In the genomic region with DNA sequence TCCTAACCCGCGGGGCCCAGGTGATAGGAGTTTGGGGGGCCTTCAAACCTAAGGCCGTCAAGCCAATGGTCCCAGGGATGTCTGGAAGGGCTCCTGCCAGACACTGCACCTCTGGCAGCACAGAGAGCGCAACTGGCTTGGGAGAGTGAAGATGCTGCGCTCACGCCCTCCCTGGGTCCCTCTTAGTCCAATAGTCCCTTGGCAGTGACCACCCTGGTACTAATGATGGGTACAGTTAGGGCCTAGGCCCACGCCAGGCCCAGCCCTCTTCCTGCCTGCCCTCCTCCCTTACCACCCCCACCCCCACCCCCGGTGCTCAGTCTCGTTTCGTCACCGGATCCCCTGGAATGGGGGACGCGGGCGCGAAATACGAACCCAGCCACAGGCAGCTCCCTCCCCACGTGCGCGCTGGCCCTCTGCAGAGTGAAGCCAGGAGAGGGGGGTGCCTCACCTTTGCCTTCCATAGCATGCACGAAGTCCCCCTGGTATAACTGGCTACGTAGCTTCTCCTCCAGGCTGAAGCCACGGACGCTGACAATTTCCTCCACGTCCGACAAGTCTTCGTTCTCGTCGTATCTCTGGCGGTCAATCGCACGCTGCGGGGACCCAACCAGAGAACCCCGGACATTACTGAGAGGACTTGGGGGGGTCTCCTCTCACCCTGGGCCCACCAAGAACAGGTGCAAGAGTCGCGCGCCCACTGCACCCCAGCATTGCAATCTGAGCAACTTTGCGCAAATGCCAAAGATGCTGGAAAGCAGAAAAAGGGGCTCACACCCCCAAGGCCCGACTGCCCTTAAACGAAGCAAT, we compare ENCODE assay signal across 9 mouse cellular contexts. TPM values are rescaled to one million over a fixed set of nuclear protein-coding genes. Genes with fewer than 3 reads are reported as not detected.
DNase-seq lines count a peak whose midpoint lies in the region; ATAC-seq and TF ChIP-seq lines count a peak whose summit lies in the region.
"Had no signal": no experiment of that assay in that cellular context is flagged by ENCODE, and none has a peak within 500 bp of the region (broad histone marks: within the 10 kb centered on the region; RNA-seq: fewer than 3 reads in every experiment).

No protein-coding gene starts in this region.

- H3K36me3 ChIP-seq in heart, embryonic 15.5 days = no peaks in the 10 kb centered on the region
- H3K36me3 ChIP-seq in limb, embryonic 13.5 days = peaks cover 2% of the 10 kb centered on the region; the same call in 1 of the 2 replicates
- H3K36me3 ChIP-seq in midbrain, embryonic 14.5 days (ENCODE audit: control insufficient read depth, insufficient read depth, low read length) = no peaks in the 10 kb centered on the region

- no peak for ATAC-seq in cerebellum, adult (ENCODE audit: insufficient number of reproducible peaks, low FRiP score, low TSS enrichment)
- 0 out of 2 replicates have a peak, but pooled peaks have one; percentile 28 for ATAC-seq in heart, embryonic 15.5 days (replicated peaks; ENCODE audit: insufficient number of reproducible peaks, insufficient read depth, low FRiP score, low read depth)
- ATAC-seq in limb, embryonic 13.5 days (ENCODE audit: low FRiP score, low read depth) = peak; percentile 37; the same call in 1 of the 2 replicates
- peak; percentile 43; the same call in 1 of the 2 replicates for ATAC-seq in midbrain, embryonic 14.5 days (ENCODE audit: low FRiP score, low TSS enrichment)
- ATAC-seq: Patski had no signal

- peaks cover 5% of the 10 kb centered on the region for H3K4me1 ChIP-seq in cortical plate, adult 2 months (ENCODE audit: control insufficient read depth, insufficient read depth, low read length)
- peaks cover 43% of the 10 kb centered on the region for H3K4me1 ChIP-seq in heart, embryonic 15.5 days (replicated peaks)
- H3K4me1 ChIP-seq in limb, embryonic 13.5 days = peaks cover 49% of the 10 kb centered on the region
- H3K4me1 ChIP-seq in midbrain, embryonic 14.5 days (ENCODE audit: control insufficient read depth, insufficient read depth, low read length) = peaks cover 46% of the 10 kb centered on the region

- peak overlapping the region; percentile 6; the same call in 1 of the 2 replicates for H3K27ac ChIP-seq in cortical plate, adult 2 months (ENCODE audit: insufficient read depth, low read length)
- peak overlapping the region; percentile 93 for H3K27ac ChIP-seq in heart, embryonic 15.5 days
- H3K27ac ChIP-seq in limb, embryonic 13.5 days = peak overlapping the region; percentile 85; the same call in 1 of the 2 replicates
- H3K27ac ChIP-seq in midbrain, embryonic 14.5 days (replicated peaks; ENCODE audit: low read depth, low read length) = peak overlapping the region; percentile 72

- 7% methylated on average over 39 of the region's 39 CpGs for WGBS in heart, embryonic 15.5 days
- 1% methylated on average over 39 of the region's 39 CpGs for whole genome bisulfite sequencing in limb, embryonic 13.5 days
- WGBS in midbrain, embryonic 14.5 days = 2% methylated on average over 39 of the region's 39 CpGs

- TF ChIP-seq POLR2A in cortical plate, adult 2 months (IDR thresholded peaks at IDR 0.05; ENCODE audit: extremely low read depth, insufficient read depth, low read length) = no peak

- peak overlapping the region; percentile 89 for H3K4me3 ChIP-seq in cortical plate, adult 2 months (ENCODE audit: insufficient read depth, low read length)
- peak overlapping the region; percentile 76 for H3K4me3 ChIP-seq in heart, embryonic 15.5 days
- peak overlapping the region; percentile 65 for H3K4me3 ChIP-seq in limb, embryonic 13.5 days
- H3K4me3 ChIP-seq in midbrain, embryonic 14.5 days (replicated peaks; ENCODE audit: low read depth, low read length) = peak overlapping the region; percentile 67

- H3K9me3 ChIP-seq in heart, embryonic 15.5 days (replicated peaks) = no peaks in the 10 kb centered on the region
- no peaks in the 10 kb centered on the region for H3K9me3 ChIP-seq in limb, embryonic 13.5 days
- H3K9me3 ChIP-seq in midbrain, embryonic 14.5 days (ENCODE audit: control insufficient read depth, low read length) = no peaks in the 10 kb centered on the region

- DNase-seq in cerebellum, adult 9-10 months = peak; percentile 58
- DNase-seq in CD4-positive, CD25-positive, alpha-beta regulatory T cell, adult 2 months (ENCODE audit: low read depth, low spot score) = peak; percentile 78
- peak; percentile 65 for DNase-seq in midbrain, embryonic 14.5 days
- DNase-seq in thymus, postnatal 14 days = peak; percentile 66

- peak overlapping the region; percentile 96 for H3K4me2 ChIP-seq in heart, embryonic 15.5 days
- H3K4me2 ChIP-seq in limb, embryonic 13.5 days (replicated peaks) = peak overlapping the region; percentile 99
- peak overlapping the region; percentile 99 for H3K4me2 ChIP-seq in midbrain, embryonic 14.5 days (ENCODE audit: low read length)

- TF ChIP-seq CTCF in cortical plate, adult 2 months (IDR thresholded peaks at IDR 0.05; ENCODE audit: extremely low read depth, insufficient read depth, low read length) = no peak

- peak overlapping the region; percentile 77 for H3K9ac ChIP-seq in heart, embryonic 15.5 days
- H3K9ac ChIP-seq in limb, embryonic 13.5 days = peak overlapping the region; percentile 80
- peak overlapping the region; percentile 73 for H3K9ac ChIP-seq in midbrain, embryonic 14.5 days (replicated peaks; ENCODE audit: low read length)

- no peaks in the 10 kb centered on the region for H3K27me3 ChIP-seq in heart, embryonic 15.5 days
- H3K27me3 ChIP-seq in limb, embryonic 13.5 days = no peaks in the 10 kb centered on the region
- H3K27me3 ChIP-seq in midbrain, embryonic 14.5 days (ENCODE audit: control insufficient read depth, insufficient read depth, low read length) = no peaks in the 10 kb centered on the region
- H3K27me3 ChIP-seq: Patski had no signal

RNA-seq across cellular contexts. Expression of a gene that starts 2.2 kb away (rescaled TPM):
- polyA plus RNA-seq in cortical plate, adult 2 months (2012; rRNA removed) = 16.6 and 18.7 TPM in 2 replicates
- 23.9 and 29.0 TPM in 2 replicates for polyA plus RNA-seq in heart, embryonic 15.5 days (2015; fragmentation: Nextera tagmentation; extraction: Ambion mirVana)
- 64.3 and 66.6 TPM in 2 replicates for polyA plus RNA-seq in limb, embryonic 13.5 days (2015; fragmentation: Nextera tagmentation; extraction: Ambion mirVana)
- polyA plus RNA-seq in midbrain, embryonic 14.5 days (2014; fragmentation: Nextera tagmentation; extraction: Ambion mirVana) = 83.3 and 99.9 TPM in 2 replicates

RNA-seq across cellular contexts. Expression of a gene that starts 27.5 kb away (rescaled TPM):
- polyA plus RNA-seq in cortical plate, adult 2 months (2012; rRNA removed) = 13.2 and 14.3 TPM in 2 replicates
- 17.3 and 19.0 TPM in 2 replicates for polyA plus RNA-seq in heart, embryonic 15.5 days (2015; fragmentation: Nextera tagmentation; extraction: Ambion mirVana)
- polyA plus RNA-seq in limb, embryonic 13.5 days (2015; fragmentation: Nextera tagmentation; extraction: Ambion mirVana) = 15.3 and 15.5 TPM in 2 replicates
- 12.9 and 14.0 TPM in 2 replicates for polyA plus RNA-seq in midbrain, embryonic 14.5 days (2014; fragmentation: Nextera tagmentation; extraction: Ambion mirVana)

RNA-seq across cellular contexts. Expression of a gene that starts 59.4 kb away (rescaled TPM):
- 0.11 and 0.27 TPM in 2 replicates for polyA plus RNA-seq in cortical plate, adult 2 months (2012; rRNA removed)
- polyA plus RNA-seq in heart, embryonic 15.5 days (2015; fragmentation: Nextera tagmentation; extraction: Ambion mirVana) = not detected in 2 replicates
- 0.92 TPM in 1 of 2 replicates, not detected in the other for polyA plus RNA-seq in limb, embryonic 13.5 days (2015; fragmentation: Nextera tagmentation; extraction: Ambion mirVana)
- polyA plus RNA-seq in midbrain, embryonic 14.5 days (2014; fragmentation: Nextera tagmentation; extraction: Ambion mirVana) = not detected in 2 replicates

Comparison
In these comparisons a context has a peak if more than half of its experiments do, and no peak if none do; other contexts are left out.
1. H3K27ac ChIP-seq: peak in every context shown above with its lines; median percentile 93 in heart, embryonic 15.5 days; 85 in limb, embryonic 13.5 days; 72 in midbrain, embryonic 14.5 days; 6 in cortical plate, adult 2 months.